Mouse (Mus musculus): ENCODE data around the gene Pax5. TPM values are rescaled to one million over a fixed set of nuclear protein-coding genes. Genes with fewer than 3 reads are reported as not detected.

Pax5 gene
- total and polyA plus RNA-seq, 3 experiments: 0.68 to 1.5 (median 1.1) TPM

DNA sequence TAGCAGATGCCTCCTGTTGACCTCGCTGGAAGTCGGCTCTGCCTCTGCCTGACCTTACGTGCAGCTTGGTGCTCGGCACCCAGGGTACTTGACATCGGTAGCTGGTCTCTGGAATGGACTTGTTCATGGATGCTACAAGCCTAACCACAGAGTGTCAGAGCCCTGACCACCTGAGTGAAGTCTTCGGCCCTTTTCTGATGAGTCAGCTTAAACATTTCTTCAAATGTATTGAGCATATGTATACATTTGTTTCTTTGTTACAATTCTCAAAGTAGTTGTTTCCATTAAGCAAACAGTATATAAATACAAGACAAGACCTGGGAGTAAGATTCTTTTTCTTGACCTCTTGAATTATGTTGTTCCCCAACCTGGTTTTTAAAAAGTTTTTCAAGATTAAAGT is 24.7 kb downstream of the Pax5 start:
- Histone ChIP-seq H3K4me1 (ENCODE audit: control insufficient read depth, insufficient read depth, low read length) (no peaks in the 10 kb centered on the region), H3K36me3 (ENCODE audit: control insufficient read depth, insufficient read depth, low read length) (no peaks in the 10 kb centered on the region), H3K27ac (no peak overlapping the region), H3K27me3 (ENCODE audit: control insufficient read depth, insufficient read depth, low read length) (peaks cover 4% of the 10 kb centered on the region; the same call in 1 of the 2 replicates), H3K4me3 (no peak overlapping the region), H3K9ac (ENCODE audit: low read depth, low read length) (no peak overlapping the region), H3K79me2 (replicated peaks; ENCODE audit: control insufficient read depth, insufficient read depth, low read length) (no peaks in the 10 kb centered on the region)
- no peak for DNase-seq
- WGBS: 58% methylated on average over 6 of the region's 6 CpGs
- TF ChIP-seq POLR2A (IDR thresholded peaks at IDR 0.05; ENCODE audit: insufficient read depth, low read depth, low read length) (no peak), CTCF (IDR thresholded peaks at IDR 0.05) (no peak), EP300 (IDR thresholded peaks at IDR 0.05; ENCODE audit: insufficient read depth, low read depth, low read length) (no peak)
- intact Hi-C loops (cut with DNase I): no loop called here

GRCm38 (mm10) chr4:44680242-44680897 is 29.9 kb downstream of the Pax5 start:
- H3K4me3 ChIP-seq: no peak overlapping the region
- DNase-seq: peak in 1 of 2 experiments; percentile 13
- TF ChIP-seq POLR2A (IDR thresholded peaks at IDR 0.05; ENCODE audit: insufficient read depth, low read depth, low read length): no peak
- TF ChIP-seq EP300 (IDR thresholded peaks at IDR 0.05; ENCODE audit: insufficient read depth, low read depth, low read length): no peak
- no peak for TF ChIP-seq CTCF (IDR thresholded peaks at IDR 0.05)
- H3K9ac ChIP-seq (ENCODE audit: low read depth, low read length): no peak overlapping the region
- H3K79me2 ChIP-seq (replicated peaks; ENCODE audit: control insufficient read depth, insufficient read depth, low read length): no peaks in the 10 kb centered on the region
- H3K27me3 ChIP-seq (ENCODE audit: control insufficient read depth, insufficient read depth, low read length): peaks cover 1% of the 10 kb centered on the region; the same call in 1 of the 2 replicates
- 50% methylated on average over 6 of the region's 6 CpGs for WGBS
- intact Hi-C loops (cut with DNase I): no loop called here
- H3K36me3 ChIP-seq (ENCODE audit: control insufficient read depth, insufficient read depth, low read length): no peaks in the 10 kb centered on the region
- no peak overlapping the region for H3K27ac ChIP-seq
- H3K4me1 ChIP-seq (ENCODE audit: control insufficient read depth, insufficient read depth, low read length): no peaks in the 10 kb centered on the region

DNA sequence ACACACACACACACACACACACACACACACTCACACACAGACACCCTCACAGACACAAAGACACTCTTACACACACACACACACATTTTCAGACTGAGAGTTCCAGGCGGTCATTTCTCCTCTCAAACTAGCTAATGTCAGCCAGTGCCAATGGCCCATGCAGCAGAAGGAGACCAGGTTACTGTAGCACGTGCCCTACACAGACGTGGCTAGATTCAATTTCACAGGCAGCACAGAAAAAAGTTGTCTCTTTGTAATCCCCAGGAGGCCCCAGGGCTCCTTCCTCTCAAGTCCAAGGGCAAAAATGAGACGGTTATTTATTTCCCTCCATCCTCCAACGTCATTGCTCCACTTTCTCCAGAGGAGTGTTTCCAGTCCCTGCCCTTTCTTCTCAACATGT is 31.6 kb downstream of the Pax5 start:
- H3K9ac ChIP-seq (ENCODE audit: low read depth, low read length): no peak overlapping the region

DNA sequence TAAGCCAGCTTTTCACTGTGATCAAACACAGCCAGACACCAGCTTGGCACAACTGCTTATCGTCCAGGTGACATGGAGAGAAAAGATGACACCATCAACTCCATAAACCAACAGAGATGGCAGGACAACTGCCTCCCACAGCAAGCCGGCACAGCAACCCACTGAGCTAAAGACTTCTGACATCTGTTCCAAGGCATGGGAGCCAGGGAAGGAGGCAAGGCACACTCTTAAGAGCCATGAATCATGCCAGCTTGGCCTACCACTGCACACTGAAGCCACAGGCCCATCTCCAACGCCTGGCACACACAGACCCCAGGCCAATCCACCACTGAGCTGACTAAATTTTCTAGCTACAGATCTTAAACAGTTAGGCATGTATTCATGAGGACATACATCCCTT is 32.3 kb downstream of the Pax5 start:
- Histone ChIP-seq H3K4me1 (ENCODE audit: control insufficient read depth, insufficient read depth, low read length) (no peaks in the 10 kb centered on the region), H3K27ac (no peak overlapping the region), H3K9ac (ENCODE audit: low read depth, low read length) (no peak overlapping the region), H3K36me3 (ENCODE audit: control insufficient read depth, insufficient read depth, low read length) (no peaks in the 10 kb centered on the region), H3K79me2 (replicated peaks; ENCODE audit: control insufficient read depth, insufficient read depth, low read length) (no peaks in the 10 kb centered on the region), H3K27me3 (ENCODE audit: control insufficient read depth, insufficient read depth, low read length) (no peaks in the 10 kb centered on the region; the same call in 1 of the 2 replicates), H3K4me3 (no peak overlapping the region)
- intact Hi-C loops (cut with DNase I): no loop called here
- 56% methylated on average over 3 of the region's 3 CpGs for WGBS
- no peak for DNase-seq
- no peak for TF ChIP-seq CTCF (IDR thresholded peaks at IDR 0.05)
- TF ChIP-seq POLR2A (IDR thresholded peaks at IDR 0.05; ENCODE audit: insufficient read depth, low read depth, low read length): no peak
- no peak for TF ChIP-seq EP300 (IDR thresholded peaks at IDR 0.05; ENCODE audit: insufficient read depth, low read depth, low read length)

More for the DNA sequence above, 31.6 kb downstream of the Pax5 start:
- no peaks in the 10 kb centered on the region; the same call in 1 of the 2 replicates for H3K27me3 ChIP-seq (ENCODE audit: control insufficient read depth, insufficient read depth, low read length)
- intact Hi-C loops (cut with DNase I): no loop called here
- no peak for DNase-seq
- no peak overlapping the region for H3K27ac ChIP-seq
- no peak overlapping the region for H3K4me3 ChIP-seq
- no peaks in the 10 kb centered on the region for H3K4me1 ChIP-seq (ENCODE audit: control insufficient read depth, insufficient read depth, low read length)
- no peaks in the 10 kb centered on the region for H3K79me2 ChIP-seq (replicated peaks; ENCODE audit: control insufficient read depth, insufficient read depth, low read length)
- 48% methylated on average over 5 of the region's 5 CpGs for whole genome bisulfite sequencing
- H3K36me3 ChIP-seq (ENCODE audit: control insufficient read depth, insufficient read depth, low read length): no peaks in the 10 kb centered on the region
- no peak for TF ChIP-seq EP300 (IDR thresholded peaks at IDR 0.05; ENCODE audit: insufficient read depth, low read depth, low read length)
- TF ChIP-seq CTCF (IDR thresholded peaks at IDR 0.05): no peak
- TF ChIP-seq POLR2A (IDR thresholded peaks at IDR 0.05; ENCODE audit: insufficient read depth, low read depth, low read length): no peak

DNA sequence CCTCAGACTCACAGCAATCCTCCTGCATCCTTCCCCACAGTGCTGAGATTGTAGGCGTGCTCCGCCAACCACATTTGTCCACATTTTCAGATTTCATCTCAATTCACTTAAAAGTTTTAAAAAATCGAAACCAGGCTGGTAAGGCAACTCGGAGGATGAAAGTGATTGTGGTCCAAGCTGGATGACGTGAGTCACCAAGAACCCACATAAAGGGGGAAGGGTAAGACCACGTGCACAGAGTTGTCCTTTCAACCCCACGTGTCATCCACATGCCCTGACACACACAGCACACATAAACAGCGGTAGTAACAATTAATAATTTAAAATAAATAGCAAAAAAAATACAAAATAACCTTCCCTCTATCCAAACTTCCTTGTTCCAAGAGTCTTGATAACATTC is 35.3 kb downstream of the Pax5 start:
- Histone ChIP-seq H3K27ac (no peak overlapping the region), H3K79me2 (replicated peaks; ENCODE audit: control insufficient read depth, insufficient read depth, low read length) (no peaks in the 10 kb centered on the region), H3K4me1 (ENCODE audit: control insufficient read depth, insufficient read depth, low read length) (no peaks in the 10 kb centered on the region), H3K4me3 (no peak overlapping the region), H3K36me3 (ENCODE audit: control insufficient read depth, insufficient read depth, low read length) (no peaks in the 10 kb centered on the region), H3K9ac (ENCODE audit: low read depth, low read length) (no peak overlapping the region), H3K27me3 (ENCODE audit: control insufficient read depth, insufficient read depth, low read length) (no peaks in the 10 kb centered on the region; the same call in 1 of the 2 replicates)
- WGBS: 78% methylated on average over 8 of the region's 8 CpGs
- no peak for TF ChIP-seq POLR2A (IDR thresholded peaks at IDR 0.05; ENCODE audit: insufficient read depth, low read depth, low read length)
- intact Hi-C loops (cut with DNase I): no loop called here
- DNase-seq: no peak

DNA sequence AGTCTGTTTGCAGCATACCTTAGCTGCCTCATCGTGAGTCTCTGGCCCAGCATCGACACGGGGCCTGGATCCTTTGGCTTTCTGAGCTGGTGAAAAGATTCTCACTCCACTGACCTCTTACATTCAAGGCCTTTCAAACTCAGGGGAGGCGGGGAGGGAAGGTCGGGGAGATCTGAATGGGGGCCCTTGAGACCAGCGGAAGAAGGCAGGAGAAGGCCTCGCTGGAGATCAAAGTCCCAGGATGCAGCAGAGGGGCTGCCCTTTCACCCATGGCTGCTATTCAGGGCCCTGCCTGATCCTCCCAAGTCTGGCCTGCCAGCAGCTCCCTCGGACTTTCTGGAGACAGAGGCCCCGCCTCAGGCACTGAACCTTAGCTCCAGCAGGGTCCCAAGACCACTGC is 36.6 kb downstream of the Pax5 start:
- no peak for DNase-seq
- 64% methylated on average over 9 of the region's 9 CpGs for WGBS

More for the DNA sequence above, 36.6 kb downstream of the Pax5 start:
- Histone ChIP-seq H3K79me2 (replicated peaks; ENCODE audit: control insufficient read depth, insufficient read depth, low read length) (no peaks in the 10 kb centered on the region), H3K36me3 (ENCODE audit: control insufficient read depth, insufficient read depth, low read length) (no peaks in the 10 kb centered on the region), H3K27ac (no peak overlapping the region), H3K4me3 (no peak overlapping the region), H3K27me3 (ENCODE audit: control insufficient read depth, insufficient read depth, low read length) (no peaks in the 10 kb centered on the region; the same call in 1 of the 2 replicates), H3K9ac (ENCODE audit: low read depth, low read length) (no peak overlapping the region), H3K4me1 (ENCODE audit: control insufficient read depth, insufficient read depth, low read length) (no peaks in the 10 kb centered on the region)
- TF ChIP-seq POLR2A (IDR thresholded peaks at IDR 0.05; ENCODE audit: insufficient read depth, low read depth, low read length) (no peak), CTCF (IDR thresholded peaks at IDR 0.05) (no peak), EP300 (IDR thresholded peaks at IDR 0.05; ENCODE audit: insufficient read depth, low read depth, low read length) (no peak)
- intact Hi-C loops (cut with DNase I): no loop called here

Data from heart, adult 2 months (tissue).